Mouse (Mus musculus) CH12.LX (cell line): Measurements from ENCODE around the gene Sema3a. TPM values are rescaled to one million over a fixed set of nuclear protein-coding genes. Genes with fewer than 3 reads are reported as not detected.

Experiments
- DNase-seq: peaks from one replicate; pipeline ENCODE4 v3.0.0-alpha.2; 2013; ENCODE audit errors: extremely low read depth
- H3K27ac ChIP-seq: 2 replicates; pipeline ENCODE4 v1.5.1; 2012; ENCODE audit warnings: low read depth, mild to moderate bottlenecking, control low read depth, moderate library complexity; ENCODE audit not compliant: insufficient read depth
- H3K27me3 ChIP-seq: replicated peaks from 2 replicates; pipeline ENCODE3; 2012; ENCODE audit warnings: inconsistent platforms
- H3K36me3 ChIP-seq, 2 experiments: replicated peaks in 1 of 2; 2 replicates each; pipeline versions ENCODE3 to v1.6.1; 2012; ENCODE audit warnings: inconsistent platforms in 1 of 2, low read length in 1 of 2, mild to moderate bottlenecking in 1 of 2, mixed read lengths in 1 of 2, moderate library complexity in 1 of 2; ENCODE audit not compliant: control insufficient read depth in 1 of 2, insufficient read depth in 1 of 2
- H3K4me1 ChIP-seq, 2 experiments: 2 replicates each; pipeline ENCODE4 v1.6.1; 2012; ENCODE audit warnings: inconsistent platforms in 1 of 2, moderate library complexity in 1 of 2; ENCODE audit not compliant: insufficient read depth in 2 of 2, control insufficient read depth in 1 of 2
- H3K4me2 ChIP-seq: 2 replicates; pipeline ENCODE4 v1.6.1; 2012; ENCODE audit warnings: low read depth, mild to moderate bottlenecking, control low read depth; ENCODE audit not compliant: poor library complexity, insufficient read depth, severe bottlenecking
- H3K4me3 ChIP-seq, 3 experiments: fragments of 150-350 bp in 1 of 3; sonication (generic) in 1 of 3; replicated peaks in 1 of 3; 2 replicates each; pipeline versions ENCODE3 to v1.5.1; 2011 to 2012; ENCODE audit warnings: low read depth in 2 of 3, low read length in 2 of 3, mild to moderate bottlenecking in 2 of 3, moderate library complexity in 2 of 3, control low read depth in 1 of 3, improper control_type of control experiment in 1 of 3, inconsistent platforms in 1 of 3, mixed read lengths in 1 of 3; ENCODE audit not compliant: poor library complexity in 1 of 3
- H3K79me2 ChIP-seq: replicated peaks from 2 replicates; pipeline ENCODE4 v1.6.1; 2012; ENCODE audit warnings: mild to moderate bottlenecking, moderate library complexity; ENCODE audit not compliant: control insufficient read depth, poor library complexity, insufficient read depth, severe bottlenecking; ENCODE audit errors: extremely low read depth
- H3K9ac ChIP-seq: 2 replicates; pipeline ENCODE4 v1.6.1; 2012; ENCODE audit warnings: low read depth, mild to moderate bottlenecking, control low read depth, moderate library complexity; ENCODE audit not compliant: insufficient read depth
- H3K9me3 ChIP-seq: replicated peaks from 2 replicates; pipeline ENCODE3; 2012; ENCODE audit warnings: low read length, inconsistent platforms, mixed read lengths
- E2F4 ChIP-seq: IDR thresholded peaks from 2 replicates; pipeline ENCODE4 v1.6.1; 2011; ENCODE audit warnings: low read depth, low read length, improper control_type of control experiment; ENCODE audit not compliant: insufficient replicate concordance
- ELF1 ChIP-seq: IDR thresholded peaks from 2 replicates; pipeline ENCODE4 v1.6.1; 2014; ENCODE audit warnings: low read depth, mild to moderate bottlenecking, inconsistent platforms, low read length, improper control_type of control experiment
- EP300 ChIP-seq: IDR thresholded peaks from 2 replicates; pipeline ENCODE4 v1.6.1; 2011; ENCODE audit warnings: low read length, improper control_type of control experiment
- ETS1 ChIP-seq: conservative IDR thresholded peaks from 2 replicates; pipeline ENCODE4 v1.6.1; 2012; ENCODE audit warnings: low read depth, mild to moderate bottlenecking, inconsistent platforms, low read length, improper control_type of control experiment, moderate library complexity
- GABPA ChIP-seq: IDR thresholded peaks from 2 replicates; pipeline ENCODE4 v1.6.1; 2012; ENCODE audit warnings: low read depth, low read length, improper control_type of control experiment, inconsistent platforms; ENCODE audit not compliant: insufficient replicate concordance
- HCFC1 ChIP-seq: IDR thresholded peaks from 2 replicates; pipeline ENCODE4 v1.6.1; 2012; ENCODE audit warnings: low read depth, mild to moderate bottlenecking, inconsistent platforms, low read length, improper control_type of control experiment
- IRF4 ChIP-seq: IDR thresholded peaks from 2 replicates; pipeline ENCODE4 v1.6.1; 2014; ENCODE audit warnings: low read depth, mild to moderate bottlenecking, inconsistent platforms, low read length, improper control_type of control experiment
- MAZ ChIP-seq: IDR thresholded peaks from 2 replicates; pipeline ENCODE4 v1.6.1; 2012; ENCODE audit warnings: low read depth, mild to moderate bottlenecking, inconsistent platforms, low read length, improper control_type of control experiment, moderate library complexity
- NELFE ChIP-seq: IDR thresholded peaks from 2 replicates; pipeline ENCODE4 v1.6.1; 2011; ENCODE audit warnings: low read depth, low read length, improper control_type of control experiment
- NRF1 ChIP-seq: IDR thresholded peaks from 2 replicates; pipeline ENCODE4 v1.6.1; 2014; ENCODE audit warnings: low read depth, mild to moderate bottlenecking, inconsistent platforms, low read length, improper control_type of control experiment, moderate library complexity
- POLR2A ChIP-seq: IDR thresholded peaks from 2 replicates; pipeline ENCODE4 v1.6.1; 2011; ENCODE audit warnings: low read depth, mild to moderate bottlenecking, improper control_type of control experiment, low read length
- POLR2AphosphoS2 ChIP-seq: IDR thresholded peaks from 2 replicates; pipeline ENCODE4 v1.6.1; 2011; ENCODE audit warnings: low read depth, low read length, improper control_type of control experiment
- RCOR1 ChIP-seq: conservative IDR thresholded peaks from 2 replicates; pipeline ENCODE4 v1.6.1; 2012; ENCODE audit warnings: low read depth, mild to moderate bottlenecking, inconsistent platforms, low read length, improper control_type of control experiment
- SIN3A ChIP-seq: IDR thresholded peaks from 2 replicates; pipeline ENCODE4 v1.6.1; 2012; ENCODE audit warnings: low read length, improper control_type of control experiment, inconsistent platforms
- TCF12 ChIP-seq: IDR thresholded peaks from 2 replicates; pipeline ENCODE4 v1.6.1; 2014; ENCODE audit warnings: low read depth, mild to moderate bottlenecking, inconsistent platforms, low read length, improper control_type of control experiment
- ZC3H11A ChIP-seq: IDR thresholded peaks from 2 replicates; pipeline ENCODE4 v1.6.1; 2012; ENCODE audit warnings: low read depth, mild to moderate bottlenecking, inconsistent platforms, low read length, improper control_type of control experiment
- dilution Hi-C: fragments of 300-500 bp; cut with MboI; formaldehyde crosslinking; loops from 2 replicates; pipeline ENCODE4 v1.14.3; 2020; ENCODE audit warnings: low sequenced_read_pairs; ENCODE audit not compliant: extremely low pct_unique_long_range_greater_than_20kb, extremely low pct_ligation_motif_present
- in situ Hi-C: fragments of 300-500 bp; cut with MboI; formaldehyde crosslinking; loops from 3 replicates; pipeline ENCODE4 v1.14.3; 2019; ENCODE audit warnings: low sequenced_read_pairs, low pct_ligation_motif_present, low pct_unique_long_range_greater_than_20kb, mixed read lengths
- polyA plus RNA-seq: library from polyadenylated mRNA; unstranded; fragments of >175 nt; gene quantifications from 2 replicates; pipeline ENCODE4 v1.2.1, GENCODE M21; 2012; ENCODE audit warnings: low read depth; ENCODE audit not compliant: insufficient read length
- total RNA-seq, 2 experiments: library from RNA; depleted of rRNA; stranded (reverse); fragments of 300-350 nt in 1 of 2; fragments of >200 nt in 1 of 2; gene quantifications; 2 replicates each; pipeline ENCODE4 v1.2.3; 2012 to 2014

Gene Sema3a
- total and polyA plus RNA-seq, 3 experiments = not detected

DNA sequence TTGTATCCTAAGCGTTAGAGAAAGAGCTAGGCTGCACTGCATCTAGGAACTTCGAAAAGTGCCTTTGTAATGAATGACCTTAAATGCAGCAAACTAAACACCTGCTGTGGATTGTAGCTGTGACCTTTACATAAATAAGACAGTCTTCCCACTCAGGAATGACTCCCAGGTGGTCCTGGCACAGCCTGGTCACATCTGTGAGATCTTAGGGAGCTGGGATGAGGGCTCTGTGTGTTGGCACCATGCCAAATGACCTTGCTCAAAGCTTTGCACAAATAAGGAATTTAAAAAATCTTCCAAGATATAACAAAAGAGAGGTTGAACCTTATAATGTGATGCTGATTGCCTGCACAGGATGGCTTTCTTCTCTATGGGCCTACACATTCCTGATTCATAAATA is 25.8 kb downstream of the Sema3a start:
- Histone ChIP-seq H3K36me3 (no peaks in the 10 kb centered on the region), H3K79me2 (no peaks in the 10 kb centered on the region), H3K27me3 (no peaks in the 10 kb centered on the region), H3K9me3 (peaks cover 12% of the 10 kb centered on the region), H3K4me2 (no peak overlapping the region), H3K4me1 (no peaks in the 10 kb centered on the region), H3K27ac (no peak overlapping the region), H3K9ac (no peak overlapping the region), H3K4me3 (no peak overlapping the region)
- no peak for DNase-seq
- dilution Hi-C loops = no loop called here
- TF ChIP-seq NRF1 = no peak
- TF ChIP-seq SIN3A = no peak
- no peak for TF ChIP-seq ZC3H11A
- TF ChIP-seq ETS1 = no peak
- TF ChIP-seq MAZ = no peak
- no peak for TF ChIP-seq IRF4
- TF ChIP-seq TCF12 = no peak
- in situ Hi-C loops = no loop called here

DNA sequence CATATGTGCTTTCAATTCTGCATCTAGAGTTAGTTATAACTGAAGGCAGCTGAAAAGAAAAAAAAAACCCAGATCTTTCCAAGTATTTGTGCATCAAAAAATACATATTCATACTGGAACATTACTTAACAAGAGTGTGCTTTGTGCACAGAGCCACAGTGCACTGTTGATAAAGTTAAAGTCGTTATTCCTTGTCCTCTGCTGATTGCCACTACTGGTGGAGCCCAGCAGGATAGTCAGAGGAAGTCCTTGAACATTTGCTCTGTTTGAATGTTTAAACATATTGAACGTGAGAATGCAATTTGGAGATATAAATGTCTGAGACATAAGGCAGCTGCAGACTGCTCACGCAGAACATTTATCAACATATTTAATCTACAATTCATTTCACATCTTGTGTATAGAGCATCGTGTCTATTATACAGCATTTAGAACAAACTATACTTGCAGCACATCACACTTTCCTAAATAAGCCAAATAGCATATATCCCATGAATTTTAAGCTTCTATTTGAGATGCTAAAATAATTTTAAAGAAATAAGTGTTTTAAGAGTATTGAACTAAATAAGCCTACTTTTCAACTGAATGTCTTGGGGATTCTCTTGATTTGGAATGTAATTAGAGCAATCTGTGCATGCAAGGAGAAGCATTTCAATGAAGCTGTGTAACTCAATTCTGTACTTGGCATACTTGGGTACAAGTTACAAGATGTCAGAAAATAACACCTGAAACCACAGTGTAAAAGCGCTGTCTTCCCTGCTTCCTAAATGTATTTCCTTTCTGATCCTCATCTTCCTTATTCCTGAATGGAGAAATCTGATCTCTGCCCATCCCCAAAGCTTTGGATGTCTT is 32.8 kb downstream of the Sema3a start:
- DNase-seq = no peak
- in situ Hi-C loops (no loop called here), dilution Hi-C loops (no loop called here)
- Histone ChIP-seq H3K27ac (no peak overlapping the region), H3K4me3 (no peak overlapping the region), H3K9ac (no peak overlapping the region), H3K9me3 (peaks cover 6% of the 10 kb centered on the region), H3K4me2 (no peak overlapping the region), H3K36me3 (no peaks in the 10 kb centered on the region), H3K79me2 (no peaks in the 10 kb centered on the region), H3K4me1 (no peaks in the 10 kb centered on the region), H3K27me3 (no peaks in the 10 kb centered on the region)
- TF ChIP-seq HCFC1 (no peak), POLR2AphosphoS2 (no peak), POLR2A (no peak), ELF1 (no peak)

DNA sequence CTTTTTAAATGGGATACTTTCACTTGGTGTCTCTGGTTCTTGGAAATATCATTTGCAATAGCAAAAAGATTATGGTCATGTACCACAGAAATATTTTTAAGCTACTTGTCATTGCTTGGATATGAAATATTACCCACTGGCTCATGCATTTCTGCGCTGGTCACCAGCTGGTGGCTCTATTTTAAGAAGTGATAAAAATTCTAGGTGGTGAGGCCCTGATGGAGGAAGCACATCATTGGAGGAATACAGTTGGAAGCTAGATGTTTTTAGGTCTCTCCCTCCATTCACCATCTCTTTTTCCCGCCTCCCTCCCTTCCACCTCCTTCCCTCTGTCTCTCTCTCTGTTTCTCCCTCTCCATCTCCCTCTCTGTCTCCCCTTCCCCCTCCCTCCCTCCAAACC is 57.0 kb downstream of the Sema3a start:
- Histone ChIP-seq H3K9ac (no peak overlapping the region), H3K4me2 (no peak overlapping the region)
- dilution Hi-C loops = no loop called here
- TF ChIP-seq GABPA (no peak), NELFE (no peak), EP300 (no peak), SIN3A (no peak), IRF4 (no peak), E2F4 (no peak), RCOR1 (no peak), POLR2AphosphoS2 (no peak), ZC3H11A (no peak)
- TF ChIP-seq, all 38 proteins: peak for 0
- Histone ChIP-seq H3K4me1 (no peaks in the 10 kb centered on the region), H3K9me3 (peaks cover 12% of the 10 kb centered on the region), H3K27ac (no peak overlapping the region), H3K4me3 (no peak overlapping the region), H3K79me2 (no peaks in the 10 kb centered on the region), H3K36me3 (no peaks in the 10 kb centered on the region), H3K27me3 (no peaks in the 10 kb centered on the region)
- in situ Hi-C loops = no loop called here
- DNase-seq = no peak
